Mouse (Mus musculus): ENCODE measurements at regions not wholly inside any gene's neighbourhood (a gene's known extent, or its start where the extent isn't known, plus 50 kb on each side); places are given as distances from the start of the nearest gene placed in this dataset.

GRCm38 (mm10) chr11:112728154-112728952 lies 53.7 kb upstream of the Sox9 start:
- no peak for DNase-seq (ENCODE audit: low spot score)
